In the genomic region with DNA sequence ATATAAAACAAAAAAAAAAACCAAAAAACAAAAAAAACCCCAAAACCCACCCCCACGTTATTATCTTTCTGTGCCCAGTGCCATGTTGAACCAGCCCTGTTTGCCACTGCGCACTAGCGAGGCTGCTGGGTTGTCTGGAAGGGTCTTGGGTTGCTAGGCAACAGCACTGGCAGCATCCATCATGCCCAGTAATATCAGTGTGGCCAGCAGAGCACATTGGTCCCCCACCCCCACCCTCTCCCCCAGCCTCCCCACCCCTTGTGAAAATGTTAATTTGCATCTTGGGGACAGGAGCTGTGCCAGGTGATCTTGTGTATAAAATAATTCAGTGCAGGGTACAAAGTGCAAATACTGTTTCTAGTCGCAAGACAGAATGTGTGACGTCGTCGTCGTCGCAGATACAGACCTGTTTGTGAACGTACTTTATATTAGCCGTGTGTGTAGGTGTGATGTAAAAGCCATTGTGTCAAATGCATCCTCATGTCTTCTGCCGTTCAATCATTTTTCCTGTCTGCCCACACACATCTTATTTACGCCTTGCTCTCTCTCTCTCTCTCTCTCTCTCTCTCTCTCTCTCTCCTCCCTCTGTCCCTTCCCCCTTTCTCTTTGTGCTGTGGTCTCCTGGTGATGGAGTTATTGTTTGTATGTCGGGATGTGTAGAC, we compare ENCODE assay signal across 8 mouse cellular contexts.
DNase-seq lines count a peak whose midpoint lies in the region; ATAC-seq and TF ChIP-seq lines count a peak whose summit lies in the region.

No protein-coding gene starts in this region.

- H3K4me1 ChIP-seq in forebrain, embryonic 13.5 days = peaks cover 31% of the 10 kb centered on the region

- no peaks in the 10 kb centered on the region for H3K27me3 ChIP-seq in forebrain, embryonic 13.5 days

- intact Hi-C loops in left cerebral cortex, adult 2 months (cut with DNase I) = loop anchor here (1.0 to 2.0 kb wide), 3 partner anchors 32 to 153 kb away; no protein-coding TSS in a partner anchor

- peak overlapping the region; percentile 46 for H3K4me2 ChIP-seq in forebrain, embryonic 13.5 days

- H3K4me3 ChIP-seq in left cerebral cortex, adult 2 months = no peak overlapping the region
- H3K4me3 ChIP-seq in forebrain, embryonic 13.5 days = no peak overlapping the region

- peak; percentile 98 for ATAC-seq in forebrain, embryonic 13.5 days

- peak overlapping the region; percentile 36; the same call in 1 of the 2 replicates for H3K9ac ChIP-seq in forebrain, embryonic 13.5 days

- H3K9me3 ChIP-seq in forebrain, embryonic 13.5 days (replicated peaks) = no peaks in the 10 kb centered on the region

- peak in 1 of 2 experiments; percentile 42 for DNase-seq in left cerebral cortex, adult 2 months (ENCODE audit: extremely low spot score in 1 of 2, low spot score in 2 of 2)
- no peak for DNase-seq in left cerebral cortex, adult 9 months (ENCODE audit: low spot score in 2 of 2)
- peak; percentile 26 to 72 for DNase-seq in kidney, postnatal 25 days
- peak; percentile 16 for DNase-seq in naive thymus-derived CD4-positive, alpha-beta T cell, adult 2 months (ENCODE audit: low read depth)
- DNase-seq in T-cell, adult 2 months (ENCODE audit: low spot score) = no peak
- DNase-seq in thymus, postnatal 25 days = no peak
- no peak for DNase-seq in adipocyte (ENCODE audit: low spot score)

- 18% methylated on average over 14 of the region's 14 CpGs for WGBS in forebrain, embryonic 13.5 days

- peak overlapping the region; percentile 78 for H3K27ac ChIP-seq in left cerebral cortex, adult 2 months
- H3K27ac ChIP-seq in forebrain, embryonic 13.5 days = peak overlapping the region; percentile 94

- H3K36me3 ChIP-seq in forebrain, embryonic 13.5 days (ENCODE audit: poor library complexity, severe bottlenecking) = no peaks in the 10 kb centered on the region

- no peak for TF ChIP-seq CTCF in left cerebral cortex, adult 2 months (IDR thresholded peaks at IDR 0.05)

Comparison
In these comparisons a context has a peak if more than half of its experiments do, and no peak if none do; other contexts are left out.
1. DNase-seq: peak in kidney, postnatal 25 days (2 of 2) and naive thymus-derived CD4-positive, alpha-beta T cell, adult 2 months (single experiment); none in left cerebral cortex, adult 9 months (0 of 2), T-cell, adult 2 months (single experiment), thymus, postnatal 25 days (single experiment) and adipocyte (single experiment).